Mouse (Mus musculus): ENCODE results near the gene Irak1. TPM values are rescaled to one million over a fixed set of nuclear protein-coding genes. Genes with fewer than 3 reads are reported as not detected.
A peak's percentile ranks its signal among the peaks of the same experiment; 100 is the strongest.

Gene Irak1
- total RNA-seq (2015) (46.4 and 55.3 TPM in 2 replicates), total RNA-seq (2017) (32.3 and 46.0 TPM in 2 replicates)

DNA sequence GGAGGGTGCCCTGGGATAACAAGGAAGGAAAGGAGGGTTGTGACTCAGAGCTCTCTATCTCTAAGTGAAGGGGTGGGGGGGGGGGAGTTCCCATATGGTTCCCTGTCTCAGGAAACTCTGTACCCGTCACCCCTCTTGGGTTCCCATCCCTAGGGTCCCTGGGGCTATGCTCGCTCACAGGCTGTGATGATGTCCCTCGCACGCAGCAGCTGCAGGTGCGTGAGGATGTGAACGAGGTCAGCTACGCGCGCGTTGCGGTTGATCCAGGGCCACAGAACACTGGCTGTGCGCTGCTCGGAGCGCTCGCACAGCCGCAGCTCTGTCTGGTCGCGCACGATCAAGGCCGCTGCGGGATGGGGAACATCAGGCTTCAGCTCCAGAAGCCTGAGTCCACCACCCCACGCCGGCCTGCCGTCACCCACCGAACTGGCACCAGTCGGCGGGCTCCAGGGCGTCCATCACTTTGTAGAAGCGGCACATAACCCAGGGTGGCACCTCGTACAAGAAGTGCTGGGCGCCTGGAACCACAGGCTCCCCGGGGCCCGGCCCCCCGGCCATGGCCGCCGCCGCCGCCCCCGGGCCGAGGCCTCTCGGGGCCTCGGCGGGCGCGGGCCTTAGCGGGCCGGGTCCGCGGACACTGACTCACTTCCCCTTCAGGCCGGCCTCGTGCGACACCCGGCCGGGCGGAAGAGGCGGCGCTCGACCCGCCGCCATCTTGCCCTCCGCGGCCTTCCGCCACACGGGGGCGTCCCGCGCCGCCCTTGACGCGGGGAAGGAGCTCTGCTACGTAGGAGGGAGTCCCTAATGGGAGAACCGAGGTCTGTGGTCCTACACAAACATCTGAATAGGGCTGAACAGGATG lies at the start of gene Irak1:
Gene Irak1 (minus strand): TSS at position 731 of the 862 bp plus-strand sequence.
- peak; percentile 98 for ATAC-seq (ENCODE audit: poor library complexity, severe bottlenecking)

DNA sequence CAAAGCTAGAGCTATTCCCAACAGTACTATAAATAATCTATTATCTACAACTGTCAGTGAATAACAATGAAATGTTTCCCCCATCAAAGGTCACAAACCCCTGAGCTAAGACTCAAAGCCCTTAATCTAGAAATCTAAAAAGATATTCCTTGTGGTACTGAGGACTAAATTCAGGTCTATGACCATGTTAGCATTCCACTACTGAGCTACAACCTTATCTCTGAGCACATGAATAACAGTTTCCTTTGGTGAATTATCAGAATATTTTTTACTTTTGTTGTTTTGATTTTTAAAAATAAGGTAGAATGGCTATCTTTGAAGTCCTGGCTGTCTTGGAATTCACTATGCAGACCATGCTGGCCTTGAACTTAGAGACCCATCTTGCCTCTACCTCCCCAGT lies 47.1 kb upstream of the Irak1 start:
- no peak for ATAC-seq (ENCODE audit: poor library complexity, severe bottlenecking)

DNA sequence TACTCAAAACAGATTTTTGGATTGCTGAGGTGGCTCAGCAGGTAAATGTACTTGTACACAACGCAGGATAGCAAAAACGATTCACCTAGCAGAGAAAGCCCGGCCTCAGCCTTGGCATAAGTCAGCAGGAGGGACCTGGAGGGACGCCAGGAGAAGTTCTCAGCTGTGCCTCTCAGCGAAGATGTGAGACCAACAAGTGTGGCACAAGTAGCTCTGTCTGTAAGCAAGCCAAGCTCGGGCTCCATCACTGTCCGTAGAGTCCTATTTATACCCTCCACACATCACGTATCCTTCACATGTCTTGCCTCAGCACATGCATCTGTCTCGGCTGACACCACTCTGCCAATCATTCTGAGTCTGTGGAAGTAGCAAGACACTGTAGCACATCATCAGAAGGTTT lies 44.2 kb upstream of the Irak1 start:
- no peak for ATAC-seq (ENCODE audit: poor library complexity, severe bottlenecking)

DNA sequence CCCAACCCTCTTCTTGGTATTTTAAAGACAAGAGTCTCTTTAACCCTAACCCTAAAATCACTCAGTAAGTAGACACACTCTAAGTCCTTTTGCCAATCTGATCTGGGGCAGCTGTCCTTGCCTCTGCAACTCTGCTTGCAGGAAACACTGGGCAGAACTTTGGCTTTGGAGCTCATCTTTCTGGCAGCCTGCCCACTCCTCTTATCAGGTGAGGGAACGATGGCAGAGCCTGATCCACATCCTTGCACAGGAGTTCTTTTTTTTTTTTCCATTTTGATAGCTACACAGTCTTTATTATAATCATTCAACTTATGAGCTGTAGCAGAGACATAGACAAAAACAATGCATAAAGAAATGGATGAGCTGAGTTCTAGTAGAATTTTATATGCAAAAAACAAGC lies 21.4 kb upstream of the Irak1 start:
- ATAC-seq (ENCODE audit: poor library complexity, severe bottlenecking), result no peak

DNA sequence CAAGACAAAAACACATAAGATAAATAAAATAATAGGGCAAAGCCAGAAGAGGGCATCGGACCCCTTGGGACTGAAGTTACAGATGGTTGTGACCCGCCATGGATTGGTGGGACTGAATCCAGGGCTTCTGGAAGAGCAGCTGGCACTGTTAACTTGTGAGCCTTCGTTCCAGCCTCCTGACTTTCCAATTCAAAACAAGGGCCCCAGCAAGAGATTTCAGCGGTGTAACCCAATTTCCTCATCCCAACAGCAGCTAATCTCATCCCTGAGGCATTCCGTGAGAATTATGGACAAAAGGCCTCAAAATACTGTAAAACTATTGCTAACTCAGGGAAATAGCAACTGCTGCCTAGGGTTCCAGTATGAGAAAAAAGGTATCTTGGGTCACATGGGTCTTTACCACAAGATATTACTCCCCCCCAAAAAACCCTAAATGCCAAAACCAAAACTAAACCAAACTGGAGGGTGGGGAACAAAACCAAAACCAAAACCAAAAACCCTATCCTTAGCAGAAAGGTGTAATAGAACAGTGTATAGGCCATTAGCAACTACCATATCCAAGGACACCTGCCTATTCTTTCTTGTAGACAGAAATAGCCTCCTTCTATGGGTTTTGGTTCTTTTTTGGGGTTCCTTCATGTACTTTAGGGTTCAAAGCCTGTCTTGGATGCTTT lies 14.1 kb upstream of the Irak1 start:
- ATAC-seq (ENCODE audit: poor library complexity, severe bottlenecking), result no peak

DNA sequence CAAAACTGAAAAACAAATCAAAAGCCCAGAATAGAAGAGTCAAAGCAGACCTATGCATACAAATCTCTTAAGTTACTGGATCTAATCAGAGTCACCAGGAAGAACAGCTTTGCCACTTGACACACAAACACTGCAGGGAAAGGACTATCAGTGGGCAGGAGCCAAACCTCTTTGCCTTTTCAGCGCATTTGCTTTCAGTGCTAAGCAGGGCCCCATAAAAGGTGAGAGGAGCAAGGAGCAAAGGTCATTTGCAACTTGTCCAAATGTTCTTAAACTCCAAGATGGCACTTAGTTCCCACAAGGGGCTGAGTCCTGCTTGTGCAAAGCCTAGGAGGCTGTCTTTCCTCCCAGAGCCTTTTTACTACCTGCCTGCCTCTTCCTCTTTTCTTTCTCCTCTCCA lies 6.3 kb upstream of the Irak1 start:
- no peak for ATAC-seq (ENCODE audit: poor library complexity, severe bottlenecking)

DNA sequence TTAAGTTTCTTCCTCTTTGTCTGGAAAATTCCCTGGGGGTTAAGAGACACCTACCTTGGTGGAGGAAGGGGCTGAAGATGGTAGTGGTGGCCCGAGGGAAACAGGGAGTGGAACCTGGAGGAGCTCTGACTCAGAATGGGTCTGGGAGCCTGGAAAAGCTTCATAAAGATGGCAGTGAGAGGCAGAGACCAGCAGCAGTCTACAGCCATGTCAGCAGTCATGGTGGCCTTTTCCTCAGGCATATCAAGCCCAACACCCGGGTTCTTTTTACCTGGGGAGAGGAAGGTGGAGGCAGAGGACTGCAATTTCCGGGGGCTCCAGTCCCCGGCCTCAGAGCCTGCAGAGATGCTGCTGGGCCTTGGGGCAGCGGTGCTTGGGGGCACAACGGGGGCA lies 927 bp downstream of the Irak1 start:
- no peak for ATAC-seq (ENCODE audit: poor library complexity, severe bottlenecking)

DNA sequence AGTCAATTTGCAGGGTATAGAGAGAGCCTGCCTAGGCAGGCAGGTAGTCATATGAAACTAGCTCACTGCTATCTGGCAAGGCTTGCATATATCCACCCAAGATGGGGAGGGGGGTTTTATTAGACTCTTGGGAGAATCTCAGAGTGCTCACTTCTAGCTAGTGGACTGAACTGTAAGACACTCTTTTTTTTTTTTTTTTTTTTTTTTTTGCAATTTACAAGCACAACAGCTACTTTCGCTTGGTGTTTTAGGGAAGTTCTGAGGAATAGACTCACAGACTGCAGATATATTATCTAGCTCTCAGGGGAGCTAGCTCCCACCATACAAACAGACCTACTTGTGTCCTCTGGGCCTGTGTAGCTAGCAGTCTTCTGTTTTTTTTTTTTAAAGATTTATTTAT lies 9.1 kb downstream of the Irak1 start:
- ATAC-seq (ENCODE audit: poor library complexity, severe bottlenecking), result no peak

DNA sequence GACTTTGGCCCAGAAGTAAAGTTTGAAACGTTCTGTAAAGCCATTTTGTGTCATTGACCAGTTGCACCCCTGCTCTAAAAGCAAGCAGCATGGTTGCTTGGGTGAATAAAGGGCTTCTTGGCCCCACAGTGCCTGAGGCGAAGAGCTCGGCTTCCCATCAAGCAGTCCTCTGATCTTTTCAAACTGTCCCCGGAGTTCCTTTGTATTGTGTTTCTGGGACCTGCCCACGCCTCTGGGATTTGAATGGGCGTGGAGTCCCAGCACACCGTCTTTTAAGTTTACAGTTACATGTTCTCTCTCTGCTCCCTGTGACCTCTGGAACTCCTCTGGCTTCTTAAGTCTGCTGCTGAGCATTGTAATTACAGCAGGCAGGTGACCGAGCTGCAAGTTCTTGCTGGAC lies 15.7 kb downstream of the Irak1 start:
- ATAC-seq (ENCODE audit: poor library complexity, severe bottlenecking), result no peak

DNA sequence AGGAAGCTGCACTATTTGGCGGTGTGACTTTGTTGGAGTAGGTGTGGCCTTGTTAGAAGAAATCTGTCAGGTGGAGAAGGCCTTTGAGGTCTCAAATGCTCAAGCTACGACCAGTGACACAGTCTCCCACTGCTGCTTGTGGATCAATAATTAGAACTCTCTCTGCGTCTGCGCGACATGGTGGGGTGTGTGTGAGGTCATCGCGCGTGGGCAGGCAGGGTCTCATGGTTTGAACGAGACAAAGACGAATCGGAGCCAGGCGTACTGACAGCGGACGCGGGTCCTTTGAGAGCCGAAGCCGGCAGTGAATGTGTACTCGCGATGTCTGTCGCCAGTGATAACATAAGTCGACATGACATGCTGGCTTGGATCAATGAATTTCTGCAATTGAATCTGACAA lies 17.3 kb downstream of the Irak1 start:
- no peak for ATAC-seq (ENCODE audit: poor library complexity, severe bottlenecking)

DNA sequence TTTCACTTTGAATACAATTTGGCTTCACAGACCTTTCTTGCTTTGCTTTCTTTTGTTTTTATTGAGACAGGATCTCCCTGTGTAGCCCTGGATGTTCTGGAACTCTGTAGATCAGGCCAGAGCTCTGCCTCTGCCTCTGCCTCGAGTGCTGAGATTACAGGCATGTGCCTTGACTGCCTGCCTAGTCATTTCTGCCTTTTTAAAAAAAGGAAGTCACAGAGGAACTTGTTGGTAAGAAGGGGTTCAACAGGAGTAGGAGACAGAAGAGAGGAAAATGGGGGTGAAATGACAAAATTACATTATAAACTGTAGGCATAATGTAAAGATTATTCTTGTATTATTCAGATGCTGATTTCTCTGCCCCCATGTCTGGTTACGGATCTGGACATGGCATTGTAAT lies 20.1 kb downstream of the Irak1 start:
- 0 out of 2 replicates have a peak, but pooled peaks have one; percentile 45 for ATAC-seq (ENCODE audit: poor library complexity, severe bottlenecking)

DNA sequence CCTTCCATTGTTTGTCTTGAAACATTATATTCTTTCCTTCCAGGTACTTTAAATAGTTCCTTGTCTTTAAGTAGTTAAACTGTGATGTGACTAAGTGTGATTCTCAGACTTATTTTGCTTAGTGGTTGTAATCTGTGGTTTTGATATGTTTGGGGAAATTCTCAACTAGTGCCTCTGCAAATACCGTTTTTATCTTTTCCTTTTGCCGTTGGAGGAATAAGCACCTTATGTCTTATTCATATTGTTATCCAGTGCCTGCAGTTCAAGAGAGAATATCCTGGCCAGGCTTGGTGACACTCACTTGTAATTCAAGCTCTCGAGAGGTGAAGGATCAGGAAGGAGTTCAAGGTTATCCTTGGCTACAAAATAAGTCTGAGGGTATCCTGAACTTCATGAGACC lies 22.7 kb downstream of the Irak1 start:
- ATAC-seq (ENCODE audit: poor library complexity, severe bottlenecking), result no peak

DNA sequence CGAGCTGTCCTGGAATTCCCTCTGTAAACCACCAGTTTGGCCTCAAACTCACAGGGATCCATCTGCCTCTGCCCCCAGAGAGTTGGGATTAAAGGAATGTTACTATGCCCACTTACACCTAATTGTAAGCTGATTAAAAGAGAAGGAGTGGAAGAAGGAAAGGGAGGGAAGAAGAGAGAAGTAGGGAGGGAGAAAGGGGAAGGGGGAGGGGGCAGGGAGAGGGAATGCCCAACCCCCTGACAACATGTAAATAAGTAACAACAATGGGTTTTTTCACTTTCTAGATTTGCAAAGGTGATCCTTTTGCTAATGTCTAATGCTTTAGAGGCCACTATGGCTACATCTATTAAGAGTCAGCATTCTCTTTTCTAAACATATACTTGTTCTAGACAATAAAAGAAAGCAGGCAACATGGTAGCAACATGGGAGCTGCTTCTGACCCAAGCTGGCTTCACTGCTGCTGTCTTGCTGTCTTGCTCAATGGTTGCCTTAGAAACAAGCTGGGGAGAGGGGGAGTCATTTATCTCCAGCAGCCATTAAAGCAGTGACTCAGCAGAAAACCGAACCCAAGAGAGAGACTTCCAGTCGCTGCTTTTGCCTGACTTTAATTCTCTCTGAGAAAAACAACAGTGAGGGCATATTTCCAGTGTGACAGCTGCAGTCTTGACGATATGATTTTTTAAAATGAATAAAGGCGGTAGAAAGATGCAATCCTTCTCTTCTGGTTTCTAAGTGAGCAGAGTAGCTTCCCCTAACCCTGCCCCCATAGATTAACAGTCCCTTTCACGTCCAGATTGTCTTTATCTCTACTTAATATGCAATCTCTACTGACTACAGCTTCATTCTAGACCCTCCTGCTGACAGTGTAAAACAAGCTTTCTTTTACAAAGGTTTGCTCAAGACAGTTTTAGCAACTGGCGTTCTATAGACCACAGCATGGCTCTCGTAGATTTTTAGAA lies 24.5 kb downstream of the Irak1 start:
- peak; percentile 70 for ATAC-seq (ENCODE audit: poor library complexity, severe bottlenecking)

DNA sequence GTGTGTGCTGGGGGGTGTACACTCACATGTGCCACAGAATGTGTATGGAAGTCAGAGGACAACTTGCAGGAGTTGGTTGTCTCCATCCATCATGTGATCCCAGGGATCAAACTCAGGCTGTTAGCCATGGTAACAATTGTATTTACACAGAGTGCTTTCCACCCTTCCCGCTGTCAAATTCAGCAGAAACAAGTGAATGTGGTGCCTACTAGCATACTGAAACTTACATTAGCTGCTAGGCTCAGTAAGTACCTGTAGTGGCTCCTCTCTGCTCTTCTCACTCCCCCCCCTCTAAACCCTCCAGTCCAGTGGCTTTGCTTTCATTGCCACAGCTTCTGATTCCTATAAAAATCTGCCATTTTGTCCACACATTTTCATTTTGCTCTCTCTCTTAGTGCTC lies 45.9 kb downstream of the Irak1 start:
- no peak for ATAC-seq (ENCODE audit: poor library complexity, severe bottlenecking)

DNA sequence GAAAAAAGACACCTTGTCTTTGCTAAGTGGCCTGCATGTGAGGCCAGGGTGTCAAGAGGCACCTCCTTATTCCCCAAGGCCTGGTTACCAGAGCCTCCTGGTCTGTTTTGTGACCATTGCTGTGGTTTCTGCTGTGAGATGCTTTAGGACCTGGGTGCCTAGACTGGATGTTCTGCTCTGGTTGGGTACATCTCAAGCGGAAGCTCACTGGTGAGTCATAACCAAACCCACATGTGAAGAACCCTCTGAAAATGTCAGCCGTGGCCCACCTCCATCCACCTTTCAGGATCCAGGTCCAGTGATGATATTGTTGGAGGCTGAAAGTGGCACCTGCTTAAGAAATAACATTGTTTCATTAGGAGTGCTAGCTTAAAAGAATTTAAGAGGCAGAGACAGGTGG lies 47.4 kb downstream of the Irak1 start:
- no peak for ATAC-seq (ENCODE audit: poor library complexity, severe bottlenecking)

DNA sequence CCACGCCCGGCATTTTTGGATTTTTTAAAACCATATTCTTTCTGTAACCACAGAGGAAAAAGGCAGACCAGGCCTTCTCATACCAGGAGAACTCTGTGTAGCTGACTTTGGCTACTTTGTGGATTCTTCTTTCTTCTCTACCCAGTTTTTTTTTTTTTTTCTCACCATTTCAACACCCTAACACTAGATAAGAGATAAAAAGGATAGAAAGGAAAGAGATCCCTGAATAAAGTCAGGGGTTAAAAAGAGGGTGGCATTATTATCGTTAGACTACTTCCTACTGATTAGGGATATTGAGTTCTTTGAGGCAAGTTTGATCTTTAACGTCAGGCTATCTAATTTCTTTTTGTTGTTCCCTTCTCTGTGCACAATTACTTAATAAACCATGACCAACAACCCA lies 50.9 kb downstream of the Irak1 start:
- ATAC-seq (ENCODE audit: poor library complexity, severe bottlenecking), result no peak

DNA sequence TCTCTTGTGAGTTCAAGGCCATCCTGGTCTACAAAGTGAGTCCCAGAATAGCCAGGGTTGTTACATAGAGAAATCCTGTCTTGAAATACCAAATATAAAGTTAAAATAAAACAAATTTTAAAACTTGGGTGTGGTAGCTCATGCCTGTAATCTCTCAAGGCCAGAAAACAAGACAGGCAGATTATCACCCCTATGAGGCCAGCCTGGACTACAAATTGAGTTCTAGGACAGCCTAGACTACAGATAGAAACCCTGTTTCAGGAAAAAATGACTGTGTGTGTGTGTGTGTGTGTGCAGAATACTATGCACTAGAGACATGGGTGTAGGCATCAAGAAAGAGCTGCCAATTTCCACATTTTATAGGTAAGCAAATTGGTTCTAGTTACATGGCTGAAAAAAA lies 52.9 kb downstream of the Irak1 start:
- ATAC-seq (ENCODE audit: poor library complexity, severe bottlenecking), result no peak

DNA sequence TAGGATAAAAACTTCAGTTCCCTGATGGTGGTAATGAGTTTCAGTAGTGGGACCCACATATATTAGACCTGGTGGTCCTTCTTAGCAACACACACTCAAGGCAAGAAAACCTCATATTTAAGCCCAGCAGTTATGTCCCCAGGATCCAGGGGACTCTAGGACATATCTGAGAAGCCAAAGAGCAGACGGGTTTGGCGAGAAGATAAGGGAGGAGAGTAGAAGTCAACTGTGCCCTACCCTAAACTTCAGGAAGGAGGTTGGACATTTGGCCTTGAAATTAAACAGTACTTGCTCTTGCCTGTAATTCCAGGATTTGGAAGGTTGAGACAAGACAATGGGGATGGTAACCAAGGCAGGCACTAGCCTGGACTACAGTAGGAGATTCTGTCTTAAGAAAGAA lies 54.0 kb downstream of the Irak1 start:
- no peak for ATAC-seq (ENCODE audit: poor library complexity, severe bottlenecking)

DNA sequence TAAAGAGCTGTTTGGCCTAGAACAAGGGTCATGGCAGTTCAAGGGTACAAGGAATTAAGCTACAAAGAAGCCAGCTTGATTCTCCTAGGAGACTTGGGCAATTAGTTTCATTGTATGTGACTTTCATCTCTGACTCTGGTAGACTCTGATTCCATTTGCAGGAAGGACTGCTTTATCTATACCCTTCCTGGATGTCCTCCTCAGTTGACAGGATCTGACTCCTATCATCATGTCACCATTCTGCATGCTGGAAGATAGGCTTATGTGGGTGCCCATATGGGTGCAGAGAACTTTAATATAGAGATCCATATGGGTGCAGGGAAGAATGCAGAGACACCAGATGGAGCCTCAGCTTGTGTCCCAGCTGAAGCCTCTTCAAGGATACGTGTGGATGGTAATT lies 54.6 kb downstream of the Irak1 start:
- ATAC-seq (ENCODE audit: poor library complexity, severe bottlenecking), result no peak

DNA sequence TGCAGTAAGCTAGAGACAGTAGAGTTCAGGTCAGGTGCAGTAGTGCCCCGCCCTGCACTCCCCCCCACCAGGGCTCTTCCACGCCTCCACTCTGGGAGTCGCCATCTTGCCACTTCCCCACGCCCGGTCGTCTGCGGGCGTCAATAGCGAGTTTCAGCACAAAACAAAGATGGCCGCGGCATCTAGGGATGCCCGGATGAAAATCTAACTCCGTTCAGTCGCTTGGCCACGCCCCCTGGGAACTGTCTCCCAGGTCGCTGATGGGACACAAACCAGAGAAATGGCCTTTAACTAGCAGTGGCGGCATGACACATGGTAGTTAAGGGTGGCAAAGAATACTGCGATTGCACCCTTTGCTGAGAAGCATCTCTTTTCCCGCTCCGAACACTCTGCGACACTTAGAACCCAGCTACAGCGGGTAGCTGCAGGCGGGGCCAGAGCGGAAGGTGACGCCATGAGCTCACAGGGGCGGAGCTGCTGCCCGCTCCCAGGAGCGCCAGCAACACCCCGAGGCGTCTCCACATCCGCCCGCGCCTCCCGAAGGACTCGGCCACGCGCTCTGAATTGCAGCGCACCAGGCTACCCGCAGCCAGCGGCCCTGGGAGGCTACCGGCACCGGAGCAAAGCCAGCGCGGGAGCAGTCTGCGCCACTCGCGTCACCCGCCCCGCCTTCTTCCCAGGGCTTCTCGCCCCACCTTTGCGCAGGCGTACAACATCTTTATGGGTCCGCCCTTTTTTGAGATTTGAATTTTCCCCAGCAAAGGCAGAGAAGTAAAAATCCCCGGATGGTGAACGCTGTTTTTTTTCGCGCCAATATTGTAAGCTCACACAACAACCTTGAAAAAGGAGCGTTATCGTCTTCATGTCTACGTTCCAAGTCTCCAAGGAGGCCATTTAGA lies 56.3 kb downstream of the Irak1 start:
- ATAC-seq (ENCODE audit: poor library complexity, severe bottlenecking), result peak; percentile 58

Data from megakaryocyte, adult 5-6 weeks (primary cell).